Mouse (Mus musculus) forebrain, embryonic 15.5 days (tissue): ENCODE results near the gene Hist1h1d. TPM values are rescaled to one million over a fixed set of nuclear protein-coding genes. Genes with fewer than 3 reads are reported as not detected.
"Not testable (repeated sequence)": the region's sequence is repeated elsewhere in the genome, so short reads cannot be mapped to it uniquely, and the experiment has no call there.

Source experiments
- ATAC-seq: fragments of 200-750 bp; cut with Nextera tagmentation; replicated peaks from 2 replicates; pipeline ENCODE4 v1.8.0; 2017; ENCODE audit warnings: mild to moderate bottlenecking, moderate TSS enrichment, moderate library complexity
- H3K27ac ChIP-seq: fragments of 300-500 bp; sonication (generic); replicated peaks from 2 replicates; pipeline ENCODE4 v1.5.1; 2015; ENCODE audit warnings: mild to moderate bottlenecking, inconsistent platforms
- H3K27me3 ChIP-seq: fragments of 300-500 bp; sonication (generic); 2 replicates; pipeline ENCODE4 v1.6.1; 2015; ENCODE audit warnings: inconsistent platforms
- H3K36me3 ChIP-seq: fragments of 300-500 bp; sonication (generic); 2 replicates; pipeline ENCODE4 v1.6.1; 2015; ENCODE audit warnings: mild to moderate bottlenecking, inconsistent platforms
- H3K4me1 ChIP-seq: fragments of 300-500 bp; sonication (generic); 2 replicates; pipeline ENCODE4 v1.6.1; 2015; ENCODE audit warnings: inconsistent platforms
- H3K4me2 ChIP-seq: fragments of 300-500 bp; sonication (generic); replicated peaks from 2 replicates; pipeline ENCODE4 v1.6.1; 2015; ENCODE audit warnings: mild to moderate bottlenecking, inconsistent platforms
- H3K4me3 ChIP-seq: fragments of 300-500 bp; sonication (generic); 2 replicates; pipeline ENCODE4 v1.5.1; 2015; ENCODE audit warnings: mild to moderate bottlenecking, inconsistent platforms
- H3K9ac ChIP-seq: fragments of 300-500 bp; sonication (generic); replicated peaks from 2 replicates; pipeline ENCODE4 v1.6.1; 2015; ENCODE audit warnings: mild to moderate bottlenecking, inconsistent platforms
- H3K9me3 ChIP-seq: fragments of 300-500 bp; sonication (generic); 2 replicates; pipeline ENCODE4 v1.6.1; 2016; ENCODE audit warnings: inconsistent platforms
- WGBS: fragments of 180-500 bp; shearing (Covaris S2); methylation state at CpG from one replicate; pipeline ENCODE4 v1.1.7; 2015; ENCODE audit warnings: mixed read lengths; 5-methylcytosine and 5-hydroxymethylcytosine counted together
- polyA plus RNA-seq: library from polyadenylated mRNA; unstranded; fragments of >200 nt; fragmentation: Nextera tagmentation; extraction: Ambion mirVana; gene quantifications from 2 replicates; pipeline ENCODE4 v1.2.1, GENCODE M21; 2015

Hist1h1d gene
- polyA plus RNA-seq, 1 experiment from 2014 or later, result 0.25 TPM

DNA sequence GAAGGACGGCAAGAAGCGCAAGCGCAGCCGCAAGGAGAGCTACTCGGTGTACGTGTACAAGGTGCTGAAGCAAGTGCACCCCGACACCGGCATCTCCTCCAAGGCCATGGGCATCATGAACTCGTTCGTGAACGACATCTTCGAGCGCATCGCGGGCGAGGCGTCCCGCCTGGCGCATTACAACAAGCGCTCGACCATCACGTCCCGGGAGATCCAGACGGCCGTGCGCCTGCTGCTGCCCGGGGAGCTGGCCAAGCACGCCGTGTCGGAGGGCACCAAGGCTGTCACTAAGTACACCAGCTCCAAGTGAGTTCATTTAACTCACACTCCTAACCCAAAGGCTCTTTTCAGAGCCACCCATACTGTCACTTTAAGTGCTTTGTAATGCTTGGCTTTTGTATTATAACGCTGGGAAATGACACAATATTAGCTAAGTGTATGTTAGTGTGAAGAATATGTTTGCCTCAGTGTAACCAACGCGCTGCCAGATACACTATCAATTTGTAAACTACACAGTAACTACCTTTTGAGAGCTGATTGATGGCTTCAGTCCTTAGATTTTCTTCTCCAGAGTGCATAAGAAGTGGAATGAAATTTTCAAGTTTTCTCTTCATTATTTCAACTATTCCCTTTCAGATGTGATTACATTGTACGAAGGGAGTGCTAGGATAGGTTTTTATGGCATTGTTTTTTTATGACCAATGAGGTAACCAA lies 18.6 kb downstream of the Hist1h1d start:
- not testable (repeated sequence) for H3K27me3 ChIP-seq, H3K36me3 ChIP-seq, H3K9me3 ChIP-seq, ATAC-seq
- Histone ChIP-seq H3K4me2 (peak overlapping the region; percentile 64), H3K4me3 (peak overlapping the region; percentile 50), H3K27ac (peak overlapping the region; percentile 97), H3K4me1 (peaks cover 31% of the 10 kb centered on the region), H3K9ac (peak overlapping the region; percentile 69)
- 0% methylated on average over 20 of the region's 34 CpGs for WGBS

DNA sequence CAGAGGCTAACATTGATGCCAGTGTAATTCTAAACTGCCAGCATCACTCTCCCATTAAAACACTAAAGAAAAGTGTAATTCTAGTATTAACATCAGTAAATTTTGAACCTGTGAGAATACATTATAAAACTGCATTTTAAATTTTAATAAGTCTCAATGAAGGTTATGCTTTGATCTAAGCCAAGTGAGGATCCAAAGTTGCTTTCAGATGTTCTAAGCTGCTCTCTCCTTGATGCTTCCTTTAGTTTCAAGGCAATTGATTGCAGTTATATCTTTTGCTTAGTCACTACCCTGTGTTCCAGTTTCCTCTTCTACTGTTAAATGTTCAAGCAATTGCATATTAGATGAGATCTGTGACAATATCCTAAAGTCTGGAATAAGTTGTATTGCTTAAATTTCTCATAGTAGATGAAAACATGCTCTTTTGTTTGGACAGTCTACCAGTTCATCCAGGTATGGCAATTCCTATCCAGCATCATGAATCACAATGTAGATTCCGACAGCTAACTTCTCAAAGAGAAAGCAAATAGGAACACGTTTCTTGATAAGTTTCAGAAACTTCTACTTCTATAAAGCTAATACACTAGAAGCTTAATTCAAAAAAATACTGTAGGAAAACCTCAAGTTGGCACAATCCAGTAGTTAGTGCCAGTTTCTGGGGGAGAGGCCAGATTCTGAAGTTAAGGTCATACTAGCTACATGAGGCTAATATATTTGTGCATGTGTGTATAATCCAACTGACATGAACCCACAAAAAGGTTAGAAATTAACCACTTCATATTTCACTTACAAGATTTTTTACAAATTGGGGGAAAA lies 19.4 kb downstream of the Hist1h1d start:
- H3K27ac ChIP-seq, result peak overlapping the region; percentile 97
- H3K4me2 ChIP-seq, result peak overlapping the region; percentile 64
- WGBS, result 37% methylated on average over 2 of the region's 2 CpGs
- H3K36me3 ChIP-seq, result no peaks in the 10 kb centered on the region
- H3K4me3 ChIP-seq, result peak overlapping the region; percentile 50
- H3K27me3 ChIP-seq, result no peaks in the 10 kb centered on the region
- peaks cover 38% of the 10 kb centered on the region for H3K4me1 ChIP-seq
- H3K9me3 ChIP-seq, result no peaks in the 10 kb centered on the region
- H3K9ac ChIP-seq, result peak overlapping the region; percentile 69
- no peak for ATAC-seq

DNA sequence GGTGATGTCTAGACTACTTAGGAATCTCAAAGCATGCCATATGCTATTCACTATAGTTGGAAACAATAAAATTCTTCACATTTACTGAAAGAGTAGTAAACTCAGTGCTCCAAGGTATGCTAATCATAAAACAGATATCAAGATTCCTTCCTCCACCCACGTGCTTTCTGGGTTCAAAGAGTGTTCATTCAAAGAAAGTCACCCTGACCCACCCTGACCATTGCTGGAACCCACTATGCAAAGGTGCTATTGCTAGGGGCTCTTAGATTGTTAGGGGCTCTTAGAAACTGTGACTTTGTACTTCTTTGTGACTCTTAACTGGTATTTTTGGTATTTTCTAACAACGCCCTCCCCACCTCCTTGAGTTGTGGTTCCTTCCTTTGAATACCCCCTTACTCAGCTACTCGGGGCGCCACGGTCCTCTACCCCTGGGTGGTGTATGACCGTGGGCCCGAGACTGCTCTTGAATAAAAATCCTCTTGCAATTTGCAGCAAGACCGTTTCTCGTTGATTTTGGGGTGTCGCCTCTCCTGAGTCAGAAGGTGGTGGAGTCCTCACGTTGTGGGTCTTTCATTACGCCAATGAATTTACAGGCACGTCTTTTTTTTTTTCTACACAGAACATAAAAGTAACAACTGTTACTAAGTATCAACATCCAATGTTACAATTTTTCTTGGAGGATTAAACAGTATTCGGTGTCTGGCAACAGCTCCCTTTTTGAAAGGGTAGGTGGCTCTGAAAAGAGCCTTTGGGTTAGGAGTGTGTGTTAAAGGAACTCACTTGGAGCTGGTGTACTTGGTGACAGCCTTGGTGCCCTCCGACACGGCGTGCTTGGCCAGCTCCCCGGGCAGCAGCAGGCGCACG lies 20.2 kb downstream of the Hist1h1d start:
- ATAC-seq, result not testable (repeated sequence)

DNA sequence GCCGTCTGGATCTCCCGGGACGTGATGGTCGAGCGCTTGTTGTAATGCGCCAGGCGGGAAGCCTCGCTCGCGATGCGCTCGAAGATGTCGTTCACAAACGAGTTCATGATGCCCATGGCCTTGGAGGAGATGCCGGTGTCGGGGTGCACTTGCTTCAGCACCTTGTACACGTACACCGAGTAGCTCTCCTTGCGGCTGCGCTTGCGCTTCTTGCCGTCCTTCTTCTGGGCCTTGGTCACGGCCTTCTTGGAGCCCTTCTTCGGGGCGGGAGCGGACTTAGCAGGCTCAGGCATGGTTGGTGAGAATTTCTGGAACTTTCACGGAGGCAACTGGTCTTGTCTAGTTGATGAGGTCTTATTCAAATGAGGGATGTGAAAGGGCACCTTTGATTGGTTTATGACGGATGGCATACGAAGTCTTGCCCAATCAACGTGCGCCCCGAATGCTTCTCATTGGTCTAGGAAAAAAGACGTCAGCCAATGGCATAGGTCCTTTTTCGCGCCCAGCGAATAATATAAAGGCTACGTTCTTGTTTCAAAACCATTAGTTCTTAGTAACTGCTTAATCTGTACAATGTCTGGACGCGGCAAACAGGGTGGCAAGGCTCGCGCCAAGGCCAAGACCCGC lies 20.9 kb downstream of the Hist1h1d start, which contains the start of the genes Hist1h2bf and Hist1h2ad:
Hist1h2bf (minus strand) TSS at position 299 of the 627 bp plus-strand sequence.
Hist1h2ad (plus strand) TSS at position 484 of the 627 bp plus-strand sequence.
- WGBS, result under 1% methylated on average over 40 of the region's 42 CpGs
- peak; percentile 93 for ATAC-seq
- H3K9me3 ChIP-seq, H3K27me3 ChIP-seq, H3K36me3 ChIP-seq: not testable (repeated sequence)
- Histone ChIP-seq H3K4me2 (peak within 1 kb of the TSS; percentile 72), H3K27ac (peak within 1 kb of the TSS; percentile 97), H3K4me3 (peak within 1 kb of the TSS; percentile 50), H3K4me1 (peaks cover 38% of the 10 kb centered on the region), H3K9ac (peak within 1 kb of the TSS; percentile 69)

More for the DNA sequence above, 20.2 kb downstream of the Hist1h1d start:
- H3K9me3 ChIP-seq, H3K36me3 ChIP-seq, H3K27me3 ChIP-seq: not testable (repeated sequence)
- Histone ChIP-seq H3K27ac (peak overlapping the region; percentile 97), H3K9ac (peak overlapping the region; percentile 69), H3K4me3 (peak overlapping the region; percentile 50), H3K4me2 (peak overlapping the region; percentile 64), H3K4me1 (peaks cover 38% of the 10 kb centered on the region)
- WGBS, result 6% methylated on average over 20 of the region's 20 CpGs

DNA sequence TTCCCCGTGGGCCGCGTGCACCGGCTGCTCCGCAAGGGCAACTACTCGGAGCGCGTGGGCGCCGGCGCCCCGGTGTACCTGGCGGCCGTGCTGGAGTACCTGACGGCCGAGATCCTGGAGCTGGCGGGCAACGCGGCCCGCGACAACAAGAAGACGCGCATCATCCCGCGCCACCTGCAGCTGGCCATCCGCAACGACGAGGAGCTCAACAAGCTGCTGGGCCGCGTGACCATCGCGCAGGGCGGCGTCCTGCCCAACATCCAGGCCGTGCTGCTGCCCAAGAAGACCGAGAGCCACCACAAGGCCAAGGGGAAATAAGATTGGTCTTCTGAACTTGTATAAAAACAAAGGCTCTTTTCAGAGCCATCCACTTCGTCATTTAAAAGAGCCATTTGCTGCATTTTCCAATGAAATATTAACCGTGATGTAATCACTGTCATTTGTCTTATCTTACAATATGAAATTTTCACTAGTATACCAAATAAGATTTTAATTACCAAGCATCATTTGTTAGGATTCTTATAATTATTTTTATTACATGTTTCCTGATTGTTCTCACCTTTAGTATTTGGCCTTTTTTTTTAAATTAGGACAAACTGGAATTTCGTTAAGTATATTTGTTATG lies 21.6 kb downstream of the Hist1h1d start:
- ATAC-seq, H3K9me3 ChIP-seq, H3K36me3 ChIP-seq, H3K27me3 ChIP-seq: not testable (repeated sequence)
- WGBS, result 0% methylated on average over 13 of the region's 39 CpGs
- peak overlapping the region; percentile 50 for H3K4me3 ChIP-seq
- H3K27ac ChIP-seq, result peak overlapping the region; percentile 97
- peak overlapping the region; percentile 72 for H3K4me2 ChIP-seq
- H3K9ac ChIP-seq, result peak overlapping the region; percentile 43; the same call in 1 of the 2 replicates
- peaks cover 38% of the 10 kb centered on the region for H3K4me1 ChIP-seq

DNA sequence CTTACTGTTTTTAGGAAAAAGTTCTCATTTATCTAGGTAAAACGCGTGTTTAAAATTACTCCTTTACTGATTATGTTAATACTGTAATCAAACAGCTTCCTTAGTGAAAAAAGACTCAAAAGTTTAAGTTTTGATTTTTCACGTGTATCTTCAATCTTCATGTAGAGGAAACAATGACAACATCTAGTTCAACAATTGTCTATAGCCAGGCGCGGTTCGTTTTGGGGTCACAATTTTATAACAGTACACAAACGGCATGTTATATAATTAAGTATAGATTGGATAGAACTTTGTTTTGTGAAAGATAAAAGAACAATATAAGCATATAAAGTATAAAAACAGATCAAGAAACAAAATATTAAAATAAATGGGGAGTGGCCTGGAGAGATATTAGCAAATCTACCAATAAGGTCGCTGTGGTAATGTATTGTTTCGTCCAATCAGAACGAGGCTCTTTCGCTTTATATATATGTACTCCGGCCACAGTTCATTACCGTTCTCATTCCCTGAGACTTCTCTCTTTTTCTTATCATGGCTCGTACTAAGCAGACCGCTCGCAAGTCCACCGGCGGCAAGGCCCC lies 22.3 kb downstream of the Hist1h1d start, which contains the start of gene Hist1h3d:
Hist1h3d (plus strand) TSS at position 493 of the 581 bp plus-strand sequence.
- ATAC-seq, result peak; percentile 61
- Histone ChIP-seq H3K4me1 (peaks cover 34% of the 10 kb centered on the region), H3K36me3 (no peaks in the 10 kb centered on the region), H3K4me2 (peak within 1 kb of the TSS; percentile 72), H3K27ac (peak within 1 kb of the TSS; percentile 97), H3K4me3 (peak within 1 kb of the TSS; percentile 47), H3K27me3 (no peaks in the 10 kb centered on the region), H3K9me3 (no peaks in the 10 kb centered on the region), H3K9ac (peak within 1 kb of the TSS; percentile 74)
- under 1% methylated on average over 18 of the region's 18 CpGs for WGBS

DNA sequence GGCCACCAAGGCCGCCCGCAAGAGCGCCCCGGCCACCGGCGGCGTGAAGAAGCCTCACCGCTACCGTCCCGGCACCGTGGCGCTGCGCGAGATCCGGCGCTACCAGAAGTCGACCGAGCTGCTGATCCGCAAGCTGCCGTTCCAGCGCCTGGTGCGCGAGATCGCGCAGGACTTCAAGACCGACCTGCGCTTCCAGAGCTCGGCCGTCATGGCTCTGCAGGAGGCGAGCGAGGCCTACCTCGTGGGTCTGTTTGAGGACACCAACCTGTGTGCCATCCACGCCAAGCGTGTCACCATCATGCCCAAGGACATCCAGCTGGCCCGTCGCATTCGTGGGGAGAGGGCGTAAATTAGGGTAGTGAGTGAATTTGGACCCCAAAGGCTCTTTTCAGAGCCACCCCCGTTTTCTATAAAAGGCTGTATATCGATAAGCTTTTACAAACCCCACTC lies 22.8 kb downstream of the Hist1h1d start:
- H3K4me2 ChIP-seq, result peak overlapping the region; percentile 72
- peak overlapping the region; percentile 47 for H3K4me3 ChIP-seq
- not testable (repeated sequence) for H3K27me3 ChIP-seq, ATAC-seq, H3K36me3 ChIP-seq, H3K9me3 ChIP-seq
- H3K27ac ChIP-seq, result peak overlapping the region; percentile 97
- under 1% methylated on average over 15 of the region's 40 CpGs for WGBS
- peaks cover 35% of the 10 kb centered on the region for H3K4me1 ChIP-seq
- H3K9ac ChIP-seq, result peak overlapping the region; percentile 74

DNA sequence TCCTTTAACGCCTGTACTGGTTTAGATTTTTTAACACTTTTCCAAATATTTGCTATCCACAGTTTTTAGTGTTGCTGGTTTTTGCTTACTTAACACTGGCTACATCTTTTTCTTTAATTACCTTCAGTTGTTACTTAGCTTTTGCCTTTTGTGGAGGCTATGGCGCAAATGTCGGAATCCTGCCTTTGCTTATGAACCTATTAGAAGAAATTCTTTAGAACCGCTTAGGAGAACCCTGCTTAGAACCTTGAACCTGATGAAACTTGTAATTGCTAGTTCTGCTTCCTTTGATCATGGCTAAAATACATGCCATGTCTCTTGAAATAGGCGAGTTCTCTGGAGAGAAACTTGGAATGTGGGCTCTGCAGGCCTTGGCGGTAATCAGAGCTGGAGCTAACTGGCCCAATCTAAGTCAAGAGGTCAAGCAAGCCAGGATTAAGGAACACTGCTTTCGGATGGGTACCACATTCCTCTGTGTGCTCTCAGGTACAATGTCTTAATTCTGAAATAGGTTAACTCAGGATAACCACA lies 23.4 kb downstream of the Hist1h1d start:
- peaks cover 37% of the 10 kb centered on the region for H3K4me1 ChIP-seq
- H3K27me3 ChIP-seq, result no peaks in the 10 kb centered on the region
- no peaks in the 10 kb centered on the region for H3K9me3 ChIP-seq
- WGBS, result 2% methylated on average over 7 of the region's 7 CpGs
- H3K4me2 ChIP-seq, result peak overlapping the region; percentile 72
- H3K36me3 ChIP-seq, result no peaks in the 10 kb centered on the region
- peak overlapping the region; percentile 47 for H3K4me3 ChIP-seq
- peak overlapping the region; percentile 74 for H3K9ac ChIP-seq
- peak overlapping the region; percentile 97 for H3K27ac ChIP-seq
- ATAC-seq, result no peak

DNA sequence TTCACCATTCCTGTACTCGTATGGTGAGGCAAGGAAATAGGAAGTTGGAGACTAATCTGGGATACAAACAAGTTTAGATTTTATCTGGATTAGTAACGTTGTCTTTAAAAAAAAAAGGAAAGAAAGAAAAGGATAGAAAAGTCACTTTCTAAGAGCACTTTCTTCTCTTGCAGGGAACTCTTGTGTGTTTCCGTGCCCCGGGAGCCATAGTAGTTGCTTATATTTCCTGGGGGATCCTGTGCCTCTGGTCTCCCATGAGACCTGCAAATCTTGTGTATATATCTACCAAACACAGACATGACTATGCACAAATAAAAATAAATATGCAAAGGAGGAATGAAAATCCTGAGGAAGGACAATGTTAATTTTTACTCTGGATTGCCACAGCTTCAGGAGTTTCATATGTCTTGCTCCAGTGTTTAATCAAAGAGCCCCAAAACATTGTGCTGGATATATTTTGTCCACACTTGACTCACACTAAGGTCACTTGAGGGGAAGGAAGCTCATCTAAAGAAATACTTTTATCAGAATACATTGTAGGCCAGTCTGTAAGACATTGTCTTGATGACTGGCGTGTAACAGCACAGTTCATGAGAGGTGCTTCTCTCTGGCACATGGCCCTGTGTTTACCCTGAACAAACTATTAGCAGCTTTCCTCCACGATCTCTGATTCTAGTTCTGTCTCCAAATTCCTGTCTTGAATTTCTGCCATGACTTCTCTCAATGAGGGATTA lies 24.0 kb downstream of the Hist1h1d start:
- Histone ChIP-seq H3K4me2 (peak overlapping the region; percentile 72), H3K9ac (peak overlapping the region; percentile 74), H3K27me3 (no peaks in the 10 kb centered on the region), H3K4me1 (peaks cover 40% of the 10 kb centered on the region), H3K4me3 (peak overlapping the region; percentile 47), H3K27ac (peak overlapping the region; percentile 97), H3K36me3 (no peaks in the 10 kb centered on the region), H3K9me3 (no peaks in the 10 kb centered on the region)
- WGBS, result 32% methylated on average over 6 of the region's 6 CpGs
- no peak for ATAC-seq

DNA sequence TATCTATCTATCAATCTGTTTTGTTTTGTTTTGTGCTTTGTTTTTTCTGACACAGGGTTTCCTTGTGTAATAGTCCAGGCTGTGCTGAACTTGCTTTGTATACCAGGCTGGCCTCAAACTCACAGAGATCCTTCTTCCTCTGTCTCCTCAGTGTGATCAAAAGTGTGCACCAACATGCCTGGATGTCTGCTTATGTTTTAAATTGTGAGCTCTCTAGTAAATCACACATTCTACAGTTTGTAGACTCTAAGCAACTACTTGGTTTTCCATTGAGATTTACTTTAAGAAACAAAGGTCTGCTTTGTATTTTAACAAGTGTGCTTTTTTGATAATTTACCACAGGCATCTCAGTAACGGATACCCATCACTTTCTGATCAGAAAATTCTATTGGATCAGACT lies 24.8 kb downstream of the Hist1h1d start:
- no peak for ATAC-seq
- H3K9me3 ChIP-seq, result no peaks in the 10 kb centered on the region
- H3K27ac ChIP-seq, result no peak overlapping the region
- no peaks in the 10 kb centered on the region for H3K36me3 ChIP-seq
- H3K4me1 ChIP-seq, result peaks cover 40% of the 10 kb centered on the region
- no peak overlapping the region for H3K9ac ChIP-seq
- H3K4me2 ChIP-seq, result no peak overlapping the region
- 93% methylated on average over 1 of the region's 1 CpGs for WGBS
- no peaks in the 10 kb centered on the region for H3K27me3 ChIP-seq
- H3K4me3 ChIP-seq, result no peak overlapping the region
